Mouse (Mus musculus): ENCODE results near the gene Alb. TPM values are rescaled to one million over a fixed set of nuclear protein-coding genes. Genes with fewer than 3 reads are reported as not detected.
A peak's percentile ranks its signal among the peaks of the same experiment; 100 is the strongest.

Gene Alb
- polyA plus RNA-seq, 1 experiment from 2014 or later = 9.4 TPM

DNA sequence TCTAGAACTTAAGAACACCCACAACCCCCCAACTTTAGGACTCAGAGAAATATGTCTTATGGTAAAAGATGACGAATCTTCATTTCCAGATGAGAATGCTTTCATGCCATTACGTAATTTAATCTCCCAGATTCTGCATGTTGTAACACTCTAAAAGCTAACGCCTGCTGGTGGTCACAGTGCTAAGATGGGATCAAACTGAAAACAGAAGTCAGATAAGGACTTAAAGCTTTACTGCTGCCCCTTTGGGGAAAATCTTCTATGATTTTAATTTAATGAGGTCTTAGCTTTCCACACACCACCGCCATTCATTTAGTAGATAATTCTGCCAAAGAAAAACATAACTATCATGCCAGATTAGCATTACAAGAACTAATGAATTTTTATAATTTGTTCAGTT, 6.1 kb downstream of the Alb start:
- no peak overlapping the region for H3K4me2 ChIP-seq
- no peak for ATAC-seq (ENCODE audit: extremely low read depth, insufficient number of reproducible peaks, low FRiP score, low TSS enrichment)
- H3K9ac ChIP-seq = no peak overlapping the region
- no peak overlapping the region for H3K4me3 ChIP-seq
- 63% methylated on average over 4 of the region's 4 CpGs for WGBS
- no peak overlapping the region for H3K27ac ChIP-seq (replicated peaks)
- H3K9me3 ChIP-seq = no peaks in the 10 kb centered on the region
- no peaks in the 10 kb centered on the region for H3K27me3 ChIP-seq (replicated peaks)
- H3K4me1 ChIP-seq = no peaks in the 10 kb centered on the region
- H3K36me3 ChIP-seq = no peaks in the 10 kb centered on the region

DNA sequence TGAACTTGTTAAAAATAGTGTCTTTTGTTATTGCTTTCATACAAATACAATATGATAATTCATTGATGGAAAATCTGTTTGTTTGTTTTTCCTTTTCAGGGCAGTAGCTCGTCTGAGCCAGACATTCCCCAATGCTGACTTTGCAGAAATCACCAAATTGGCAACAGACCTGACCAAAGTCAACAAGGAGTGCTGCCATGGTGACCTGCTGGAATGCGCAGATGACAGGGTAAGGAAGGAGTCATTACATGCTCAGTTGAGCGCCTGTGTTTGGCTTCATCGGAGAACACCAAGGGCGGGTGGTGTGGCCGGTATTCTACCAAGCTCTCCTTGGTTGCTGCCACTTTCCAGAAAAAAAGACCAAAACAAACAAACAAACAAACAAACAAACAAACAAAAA, 6.5 kb downstream of the Alb start:
- no peak overlapping the region for H3K4me2 ChIP-seq
- H3K36me3 ChIP-seq = no peaks in the 10 kb centered on the region
- no peak overlapping the region for H3K9ac ChIP-seq
- no peaks in the 10 kb centered on the region for H3K9me3 ChIP-seq
- ATAC-seq (ENCODE audit: extremely low read depth, insufficient number of reproducible peaks, low FRiP score, low TSS enrichment) = no peak
- H3K4me1 ChIP-seq = no peaks in the 10 kb centered on the region
- H3K27ac ChIP-seq (replicated peaks) = no peak overlapping the region
- no peaks in the 10 kb centered on the region for H3K27me3 ChIP-seq (replicated peaks)
- 64% methylated on average over 6 of the region's 6 CpGs for WGBS
- no peak overlapping the region for H3K4me3 ChIP-seq

DNA sequence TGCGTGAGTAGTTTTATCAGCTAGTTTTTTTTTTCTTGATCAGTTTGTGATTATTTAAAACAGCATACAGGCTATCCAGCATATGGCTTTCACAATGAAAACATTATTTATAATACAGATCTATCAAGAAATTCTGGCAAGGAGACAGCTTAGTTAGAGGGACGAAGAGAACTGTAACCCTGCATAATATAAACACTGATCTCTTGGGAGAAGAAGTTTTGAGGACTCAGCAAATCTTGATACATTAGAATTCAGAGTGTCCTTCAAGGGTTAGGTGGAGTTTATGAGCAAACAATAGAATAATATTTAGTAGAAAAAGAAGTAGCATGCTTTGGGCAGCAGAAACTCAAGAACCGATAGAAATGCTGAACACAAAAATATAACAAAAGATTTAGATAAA, 10.1 kb downstream of the Alb start:
- Histone ChIP-seq H3K9me3 (no peaks in the 10 kb centered on the region), H3K36me3 (no peaks in the 10 kb centered on the region), H3K4me1 (no peaks in the 10 kb centered on the region), H3K4me3 (no peak overlapping the region), H3K27me3 (replicated peaks) (no peaks in the 10 kb centered on the region), H3K27ac (replicated peaks) (no peak overlapping the region), H3K9ac (no peak overlapping the region), H3K4me2 (no peak overlapping the region)
- 65% methylated on average over 3 of the region's 3 CpGs for WGBS
- ATAC-seq (ENCODE audit: extremely low read depth, insufficient number of reproducible peaks, low FRiP score, low TSS enrichment) = no peak

DNA sequence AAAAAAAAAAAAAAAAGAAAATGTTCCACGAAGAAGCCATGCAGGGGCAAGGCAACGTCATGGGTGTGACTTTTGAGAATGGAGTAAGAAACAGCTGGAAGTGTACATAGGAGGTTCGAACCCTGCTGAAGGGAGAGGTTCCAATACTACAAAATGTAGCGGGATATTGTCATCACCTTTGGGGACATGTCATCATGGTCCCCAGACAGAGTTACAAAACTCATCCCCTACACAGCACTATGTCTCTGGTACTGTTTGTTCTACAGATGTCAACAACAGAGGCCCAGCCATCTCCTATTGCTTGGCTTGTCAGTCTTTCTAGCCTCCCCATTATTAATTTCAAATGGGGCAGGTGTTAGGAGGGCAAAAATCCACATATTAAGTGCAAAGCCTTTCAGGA, 13.2 kb downstream of the Alb start:
- WGBS = 72% methylated on average over 4 of the region's 4 CpGs
- Histone ChIP-seq H3K9me3 (no peaks in the 10 kb centered on the region), H3K27me3 (replicated peaks) (no peaks in the 10 kb centered on the region), H3K36me3 (no peaks in the 10 kb centered on the region), H3K4me2 (no peak overlapping the region), H3K4me1 (no peaks in the 10 kb centered on the region), H3K4me3 (no peak overlapping the region), H3K9ac (no peak overlapping the region), H3K27ac (replicated peaks) (no peak overlapping the region)
- no peak for ATAC-seq (ENCODE audit: extremely low read depth, insufficient number of reproducible peaks, low FRiP score, low TSS enrichment)

DNA sequence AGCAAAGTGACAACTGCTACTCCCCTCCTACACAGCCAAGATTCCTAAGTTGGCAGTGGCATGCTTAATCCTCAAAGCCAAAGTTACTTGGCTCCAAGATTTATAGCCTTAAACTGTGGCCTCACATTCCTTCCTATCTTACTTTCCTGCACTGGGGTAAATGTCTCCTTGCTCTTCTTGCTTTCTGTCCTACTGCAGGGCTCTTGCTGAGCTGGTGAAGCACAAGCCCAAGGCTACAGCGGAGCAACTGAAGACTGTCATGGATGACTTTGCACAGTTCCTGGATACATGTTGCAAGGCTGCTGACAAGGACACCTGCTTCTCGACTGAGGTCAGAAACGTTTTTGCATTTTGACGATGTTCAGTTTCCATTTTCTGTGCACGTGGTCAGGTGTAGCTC, 13.7 kb downstream of the Alb start:
- H3K4me1 ChIP-seq = no peaks in the 10 kb centered on the region
- no peak for ATAC-seq (ENCODE audit: extremely low read depth, insufficient number of reproducible peaks, low FRiP score, low TSS enrichment)
- no peaks in the 10 kb centered on the region for H3K36me3 ChIP-seq
- H3K4me3 ChIP-seq = no peak overlapping the region
- H3K27ac ChIP-seq (replicated peaks) = no peak overlapping the region
- no peaks in the 10 kb centered on the region for H3K9me3 ChIP-seq
- WGBS = 77% methylated on average over 5 of the region's 5 CpGs
- no peak overlapping the region for H3K4me2 ChIP-seq
- H3K9ac ChIP-seq = no peak overlapping the region
- no peaks in the 10 kb centered on the region for H3K27me3 ChIP-seq (replicated peaks)

DNA sequence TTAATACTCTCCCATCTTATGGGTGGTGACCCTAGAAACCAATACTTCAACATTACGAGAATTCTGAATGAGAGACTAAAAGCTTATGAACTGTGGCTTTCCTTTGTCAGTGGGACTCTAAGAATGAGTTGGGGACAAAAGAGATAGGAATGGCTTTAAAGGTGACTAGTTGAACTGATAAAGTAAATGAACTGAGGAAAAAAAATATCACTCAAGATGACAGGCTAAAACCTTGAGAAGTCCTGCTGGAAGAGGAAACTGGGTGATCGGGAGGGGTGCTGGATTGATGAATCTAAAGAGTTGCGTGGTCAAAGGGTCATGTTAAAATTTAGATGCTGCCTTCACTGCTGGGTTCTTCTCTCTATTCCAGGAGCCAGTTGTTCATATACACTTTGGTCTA, 16.0 kb downstream of the Alb start:
- H3K36me3 ChIP-seq = no peaks in the 10 kb centered on the region
- H3K27me3 ChIP-seq (replicated peaks) = no peaks in the 10 kb centered on the region
- H3K27ac ChIP-seq (replicated peaks) = no peak overlapping the region
- ATAC-seq (ENCODE audit: extremely low read depth, insufficient number of reproducible peaks, low FRiP score, low TSS enrichment) = no peak
- H3K9ac ChIP-seq = no peak overlapping the region
- no peak overlapping the region for H3K4me2 ChIP-seq
- H3K9me3 ChIP-seq = no peaks in the 10 kb centered on the region
- no peaks in the 10 kb centered on the region for H3K4me1 ChIP-seq
- no peak overlapping the region for H3K4me3 ChIP-seq
- 80% methylated on average over 3 of the region's 3 CpGs for WGBS

DNA sequence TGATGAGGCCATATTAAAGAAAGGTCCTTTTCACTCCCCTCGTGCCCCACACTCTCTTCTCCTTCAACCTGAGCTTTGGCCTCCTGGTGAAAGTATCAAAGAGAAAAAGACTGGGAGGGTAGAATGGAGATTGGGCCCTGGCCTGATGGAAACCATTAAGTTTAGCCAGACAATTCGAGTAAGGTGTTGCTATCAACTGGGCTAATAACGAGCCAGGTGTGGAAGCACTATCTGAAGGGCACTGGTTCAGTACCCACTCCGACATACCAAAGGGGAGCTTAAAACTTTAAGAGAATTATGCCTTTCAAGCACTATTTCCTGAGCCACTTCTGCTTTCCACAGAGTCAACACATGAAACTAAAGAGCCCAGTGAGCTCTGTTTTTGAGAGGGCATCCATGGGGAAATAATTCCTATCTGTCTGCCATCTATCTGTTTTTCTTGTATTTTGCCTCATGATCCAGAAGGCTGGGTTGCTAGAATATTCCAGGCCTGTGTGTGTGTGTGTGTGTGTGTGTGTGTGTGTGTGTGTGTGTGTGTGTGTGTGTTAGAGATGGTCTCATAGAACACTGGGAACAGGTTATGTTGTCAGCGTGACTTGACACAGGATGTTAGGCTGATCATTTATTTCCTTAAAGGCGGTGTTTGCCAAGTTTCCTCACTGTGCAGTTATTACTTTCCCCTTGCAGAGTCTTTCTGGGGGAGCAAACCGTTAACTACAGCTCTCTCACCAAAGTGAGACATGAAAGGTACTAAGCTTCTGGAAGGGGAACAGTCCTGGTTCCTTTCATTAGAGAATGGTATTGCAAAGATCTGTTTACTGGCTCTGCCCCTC, 16.8 kb downstream of the Alb start:
- Histone ChIP-seq H3K27ac (replicated peaks) (no peak overlapping the region), H3K9ac (no peak overlapping the region), H3K9me3 (no peaks in the 10 kb centered on the region), H3K4me3 (no peak overlapping the region), H3K4me2 (no peak overlapping the region), H3K27me3 (replicated peaks) (no peaks in the 10 kb centered on the region), H3K4me1 (no peaks in the 10 kb centered on the region), H3K36me3 (no peaks in the 10 kb centered on the region)
- no peak for ATAC-seq (ENCODE audit: extremely low read depth, insufficient number of reproducible peaks, low FRiP score, low TSS enrichment)
- WGBS = 67% methylated on average over 7 of the region's 7 CpGs

DNA sequence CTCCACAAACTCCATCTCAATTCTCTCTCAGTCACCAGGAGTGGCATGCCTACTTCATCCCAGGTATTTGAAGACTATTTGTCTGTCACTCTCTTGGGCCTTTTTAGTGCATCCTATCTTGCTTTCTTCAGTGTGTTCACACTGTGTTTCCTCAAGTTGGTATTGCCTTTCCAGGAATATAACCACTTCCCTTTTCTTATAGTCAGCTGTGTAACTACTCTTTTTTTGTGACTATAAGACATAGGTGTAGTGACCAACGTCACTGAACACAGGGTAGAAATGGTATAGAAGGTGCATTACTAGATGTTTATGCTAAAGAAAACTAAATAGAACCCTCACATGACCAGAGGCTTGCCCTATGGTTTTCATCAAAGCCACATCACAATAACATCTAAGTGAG, 18.2 kb downstream of the Alb start:
- H3K27ac ChIP-seq (replicated peaks) = no peak overlapping the region
- H3K27me3 ChIP-seq (replicated peaks) = no peaks in the 10 kb centered on the region
- no peak overlapping the region for H3K9ac ChIP-seq
- no peak overlapping the region for H3K4me2 ChIP-seq
- ATAC-seq (ENCODE audit: extremely low read depth, insufficient number of reproducible peaks, low FRiP score, low TSS enrichment) = no peak
- no peaks in the 10 kb centered on the region for H3K4me1 ChIP-seq
- H3K36me3 ChIP-seq = no peaks in the 10 kb centered on the region
- H3K9me3 ChIP-seq = no peaks in the 10 kb centered on the region
- 71% methylated on average over 1 of the region's 1 CpGs for WGBS
- no peak overlapping the region for H3K4me3 ChIP-seq

DNA sequence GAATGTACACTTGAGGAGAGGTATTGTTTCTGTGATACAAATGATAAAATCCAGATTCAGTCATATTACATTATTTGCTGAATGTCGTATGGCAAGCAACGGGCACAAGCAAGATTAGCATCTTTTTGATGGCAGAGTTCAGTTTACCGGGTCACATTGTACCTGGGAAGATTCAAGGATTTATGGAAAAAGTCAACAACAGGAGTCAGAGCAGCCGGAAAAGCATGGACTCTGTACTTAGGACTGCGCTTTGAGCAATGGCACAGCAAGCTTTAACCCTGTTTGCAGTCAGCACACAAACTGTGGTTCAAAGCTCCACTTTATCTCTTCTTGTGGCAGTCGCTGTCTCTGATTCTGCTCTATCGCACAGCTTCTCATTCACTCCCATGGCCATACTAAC, 24.9 kb downstream of the Alb start:
- WGBS = 73% methylated on average over 7 of the region's 7 CpGs
- no peak overlapping the region for H3K9ac ChIP-seq
- H3K4me1 ChIP-seq = no peaks in the 10 kb centered on the region
- no peak overlapping the region for H3K4me2 ChIP-seq
- H3K27ac ChIP-seq (replicated peaks) = no peak overlapping the region
- H3K9me3 ChIP-seq = no peaks in the 10 kb centered on the region
- no peak overlapping the region for H3K4me3 ChIP-seq
- ATAC-seq (ENCODE audit: extremely low read depth, insufficient number of reproducible peaks, low FRiP score, low TSS enrichment) = no peak
- no peaks in the 10 kb centered on the region for H3K27me3 ChIP-seq (replicated peaks)
- no peaks in the 10 kb centered on the region for H3K36me3 ChIP-seq

DNA sequence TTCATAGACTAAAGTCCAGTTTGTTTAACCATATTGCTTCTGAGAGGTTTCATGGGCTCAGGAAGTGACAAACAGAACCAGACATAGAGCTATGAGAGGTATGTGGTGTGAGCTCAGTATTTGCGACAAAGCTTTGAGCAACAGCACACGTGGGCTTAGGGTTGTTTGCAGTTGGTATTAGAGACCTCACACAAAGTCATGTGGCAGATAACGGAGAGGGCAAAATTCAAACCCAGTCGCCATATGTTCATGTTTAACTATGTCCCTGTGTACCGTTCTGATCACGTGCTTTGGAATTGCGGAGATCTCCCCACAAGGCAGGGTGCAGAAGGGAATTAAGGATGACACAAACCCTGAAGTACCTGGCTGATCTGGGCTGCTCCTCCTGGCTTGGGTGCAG, 27.6 kb downstream of the Alb start:
- no peak for ATAC-seq (ENCODE audit: extremely low read depth, insufficient number of reproducible peaks, low FRiP score, low TSS enrichment)
- Histone ChIP-seq H3K36me3 (no peaks in the 10 kb centered on the region), H3K4me1 (0 out of 2 replicates have a peak, but pooled peaks cover 3% of the 10 kb centered on the region), H3K4me3 (no peak overlapping the region), H3K9ac (no peak overlapping the region), H3K4me2 (no peak overlapping the region), H3K27ac (replicated peaks) (no peak overlapping the region), H3K9me3 (no peaks in the 10 kb centered on the region), H3K27me3 (replicated peaks) (no peaks in the 10 kb centered on the region)
- WGBS = 80% methylated on average over 7 of the region's 7 CpGs

DNA sequence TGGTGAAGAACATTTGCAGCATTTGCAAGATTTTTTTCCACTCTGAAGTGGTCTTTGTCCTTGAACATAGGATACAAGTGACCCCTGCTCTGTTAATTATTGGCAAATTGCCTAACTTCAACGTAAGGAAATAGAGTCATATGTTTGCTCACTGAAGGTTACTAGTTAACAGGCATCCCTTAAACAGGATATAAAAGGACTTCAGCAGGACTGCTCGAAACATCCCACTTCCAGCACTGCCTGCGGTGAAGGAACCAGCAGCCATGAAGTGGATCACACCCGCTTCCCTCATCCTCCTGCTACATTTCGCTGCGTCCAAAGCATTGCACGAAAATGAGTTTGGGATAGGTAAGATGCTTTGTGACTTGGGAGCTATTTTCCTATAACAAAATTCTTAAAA, 29.8 kb downstream of the Alb start, which contains the start of gene Afp:
Afp (plus strand) TSS at position 220 of the 400 bp plus-strand sequence.
- no peak within 1 kb of the TSS for H3K9ac ChIP-seq
- no peaks in the 10 kb centered on the region for H3K36me3 ChIP-seq
- H3K9me3 ChIP-seq = no peaks in the 10 kb centered on the region
- no peak within 1 kb of the TSS for H3K4me3 ChIP-seq
- H3K4me2 ChIP-seq = no peak within 1 kb of the TSS
- no peak for ATAC-seq (ENCODE audit: extremely low read depth, insufficient number of reproducible peaks, low FRiP score, low TSS enrichment)
- 72% methylated on average over 7 of the region's 7 CpGs for WGBS
- H3K27me3 ChIP-seq (replicated peaks) = no peaks in the 10 kb centered on the region
- 0 out of 2 replicates have a peak, but pooled peaks cover 3% of the 10 kb centered on the region for H3K4me1 ChIP-seq
- H3K27ac ChIP-seq (replicated peaks) = no peak within 1 kb of the TSS

DNA sequence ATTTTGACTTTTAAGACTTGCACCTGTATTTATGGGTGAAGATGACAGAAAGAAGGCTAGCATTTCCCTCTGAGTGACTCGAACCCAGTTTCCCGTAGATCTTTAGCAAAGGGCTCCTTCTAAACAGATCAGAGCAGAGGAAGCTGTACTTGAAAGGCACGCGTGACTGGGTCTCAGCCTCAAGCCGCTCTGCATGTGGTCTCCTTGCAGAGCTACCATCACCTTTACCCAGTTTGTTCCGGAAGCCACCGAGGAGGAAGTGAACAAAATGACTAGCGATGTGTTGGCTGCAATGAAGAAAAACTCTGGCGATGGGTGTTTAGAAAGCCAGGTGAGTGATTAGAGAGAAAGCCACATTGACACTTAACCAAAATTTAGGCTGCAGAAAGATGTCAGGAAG, 31.7 kb downstream of the Alb start:
- no peak for ATAC-seq (ENCODE audit: extremely low read depth, insufficient number of reproducible peaks, low FRiP score, low TSS enrichment)
- Histone ChIP-seq H3K4me2 (peak overlapping the region; percentile 55), H3K27ac (replicated peaks) (no peak overlapping the region), H3K36me3 (no peaks in the 10 kb centered on the region), H3K4me1 (peaks cover 10% of the 10 kb centered on the region; the same call in 1 of the 2 replicates), H3K4me3 (no peak overlapping the region), H3K27me3 (replicated peaks) (no peaks in the 10 kb centered on the region), H3K9me3 (no peaks in the 10 kb centered on the region), H3K9ac (no peak overlapping the region)
- 71% methylated on average over 9 of the region's 9 CpGs for WGBS
